Mouse (Mus musculus) B cell, adult 2 months (primary cell): Measurements from ENCODE around the gene Maml3.

ENCODE experiments used
- DNase-seq, 2 experiments: peaks; one replicate each; pipeline ENCODE4 v3.0.0; 2022

Maml3 gene

DNA sequence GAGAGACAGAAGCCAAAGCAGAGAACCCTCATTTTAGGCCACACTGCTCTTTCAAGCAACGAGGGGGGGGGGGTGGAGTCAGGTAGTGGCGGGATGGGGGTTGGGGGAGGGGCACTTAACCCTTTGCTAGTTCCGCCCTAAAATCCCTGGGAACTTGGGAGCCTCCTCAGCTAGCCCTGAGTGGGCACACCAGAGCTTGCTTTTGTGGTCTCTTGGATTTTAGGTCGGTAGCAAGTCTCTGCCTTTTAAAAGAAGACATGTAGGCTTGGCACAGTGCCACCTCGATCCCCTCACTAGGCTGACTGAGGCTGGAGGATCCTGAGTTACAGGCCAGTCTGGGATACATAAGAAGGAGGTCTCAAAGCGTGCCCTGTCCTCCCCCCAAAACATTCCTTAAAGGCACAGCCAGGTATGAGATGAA, 59.6 kb downstream of the Maml3 start:
- DNase-seq: no peak

DNA sequence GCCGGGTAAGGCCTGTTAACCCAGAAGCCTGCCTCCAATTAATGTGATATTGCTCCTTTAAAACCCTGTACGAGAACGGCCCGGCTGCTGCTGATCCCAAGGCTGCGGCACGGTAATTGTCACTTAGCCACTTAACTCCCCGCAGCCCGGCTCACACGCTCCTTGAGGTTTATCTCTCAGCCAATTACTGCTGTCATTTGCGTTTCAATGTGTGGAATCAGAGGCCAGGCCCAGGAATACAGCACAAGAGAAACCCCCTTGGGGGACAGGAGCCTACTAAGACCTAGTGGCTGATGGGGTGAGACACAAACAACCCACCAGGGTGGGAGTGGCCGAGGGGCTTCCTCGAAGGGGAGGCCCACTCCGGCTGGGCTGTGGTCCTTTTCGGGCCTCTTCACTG, 60.2 kb downstream of the Maml3 start:
- DNase-seq: no peak

DNA sequence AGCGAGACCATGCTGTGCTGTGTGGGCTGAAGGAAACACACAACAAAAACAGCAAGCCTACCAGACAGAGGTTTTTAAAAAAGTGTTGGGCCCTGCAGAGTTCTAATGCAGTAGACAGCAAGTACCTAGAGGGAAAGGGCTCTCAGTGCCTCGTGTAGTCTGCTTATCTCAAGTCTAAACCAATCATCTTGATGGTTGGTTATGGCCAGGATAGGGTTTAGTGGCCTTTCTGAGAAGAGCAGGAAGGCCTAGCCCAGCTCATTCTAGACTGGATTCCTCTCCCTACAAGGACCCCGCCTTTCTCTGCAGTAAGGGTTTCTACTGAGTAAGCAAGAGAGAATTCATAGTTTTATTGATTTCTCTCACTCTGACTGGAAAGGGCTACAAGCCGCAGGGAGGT, 61.0 kb downstream of the Maml3 start:
- DNase-seq: no peak

DNA sequence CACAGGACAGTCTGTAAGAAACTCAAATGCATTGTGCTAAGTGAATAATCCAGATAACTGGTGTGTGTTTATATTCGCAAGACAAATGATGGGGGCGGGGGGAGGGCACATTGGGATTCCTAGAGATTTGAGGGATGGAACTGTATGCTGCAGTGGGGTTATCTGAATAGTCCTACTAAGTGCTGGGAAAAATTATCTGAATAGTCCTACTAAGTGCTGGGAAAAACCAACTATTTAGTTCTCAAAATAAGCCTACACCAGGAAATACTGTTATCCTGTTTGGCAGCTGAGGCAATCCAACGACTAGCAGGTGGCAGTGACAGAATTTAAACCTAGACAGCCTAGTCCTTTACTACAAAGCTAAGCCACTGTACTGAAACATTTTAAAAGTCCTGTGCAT, 62.2 kb downstream of the Maml3 start:
- DNase-seq: no peak

DNA sequence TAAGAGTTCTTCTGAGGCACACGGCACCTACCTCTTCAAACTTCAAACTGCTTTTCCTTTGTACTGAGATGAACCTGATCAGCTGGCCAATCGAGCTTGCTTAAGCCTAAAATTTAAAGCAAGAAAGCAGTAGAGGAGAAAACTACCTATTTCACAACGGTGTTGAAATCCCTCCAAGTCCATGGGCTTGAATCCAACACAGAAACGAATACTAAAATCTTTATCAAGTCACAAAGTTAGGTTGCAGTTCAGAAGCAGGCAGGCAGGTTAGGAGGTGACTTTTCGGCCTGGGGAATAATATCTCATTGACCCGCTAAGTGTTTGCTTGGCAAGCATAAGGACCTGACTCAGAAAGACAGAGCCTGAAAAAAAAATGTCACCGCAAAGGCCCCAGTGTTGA, 64.9 kb downstream of the Maml3 start:
- no peak for DNase-seq

DNA sequence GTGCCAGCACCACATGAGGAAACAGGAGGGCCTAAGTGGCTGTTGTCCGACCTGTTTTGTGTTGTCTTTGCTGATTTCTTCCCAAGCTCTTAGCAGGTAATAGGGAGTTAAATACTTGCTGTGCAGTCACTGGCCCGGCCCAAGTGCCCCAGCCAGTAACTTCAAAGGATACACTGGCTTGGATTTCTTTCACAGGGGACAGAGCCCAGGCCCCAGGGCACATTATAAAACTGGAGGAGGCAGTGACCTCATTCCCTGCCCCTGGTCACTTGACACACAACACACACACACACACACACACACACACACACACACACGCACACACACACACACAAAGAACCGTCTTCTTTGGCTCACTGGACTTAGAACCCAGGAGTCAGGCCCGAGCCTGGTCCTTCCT, 67.6 kb downstream of the Maml3 start:
- DNase-seq: no peak

DNA sequence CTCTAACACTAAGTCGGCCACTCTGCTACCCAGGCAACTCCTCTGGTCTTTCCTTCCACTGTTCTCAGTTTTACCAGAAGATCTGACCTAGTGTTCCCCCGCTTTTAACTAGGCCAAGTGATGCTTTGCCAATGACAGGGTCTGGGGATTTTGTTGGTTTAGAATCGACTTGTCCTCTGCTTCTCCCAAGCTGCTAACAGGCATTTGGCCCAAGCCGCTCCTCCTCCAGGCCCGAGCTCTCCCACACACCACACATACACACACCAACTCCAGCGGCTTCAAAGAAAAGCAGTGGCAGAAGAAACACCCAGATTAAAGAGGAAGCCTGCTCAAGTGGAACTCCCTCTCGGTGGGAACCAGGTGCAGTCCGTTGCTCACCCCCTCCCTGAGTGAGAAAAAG, 69.5 kb downstream of the Maml3 start:
- DNase-seq: peak; percentile 10 to 21

DNA sequence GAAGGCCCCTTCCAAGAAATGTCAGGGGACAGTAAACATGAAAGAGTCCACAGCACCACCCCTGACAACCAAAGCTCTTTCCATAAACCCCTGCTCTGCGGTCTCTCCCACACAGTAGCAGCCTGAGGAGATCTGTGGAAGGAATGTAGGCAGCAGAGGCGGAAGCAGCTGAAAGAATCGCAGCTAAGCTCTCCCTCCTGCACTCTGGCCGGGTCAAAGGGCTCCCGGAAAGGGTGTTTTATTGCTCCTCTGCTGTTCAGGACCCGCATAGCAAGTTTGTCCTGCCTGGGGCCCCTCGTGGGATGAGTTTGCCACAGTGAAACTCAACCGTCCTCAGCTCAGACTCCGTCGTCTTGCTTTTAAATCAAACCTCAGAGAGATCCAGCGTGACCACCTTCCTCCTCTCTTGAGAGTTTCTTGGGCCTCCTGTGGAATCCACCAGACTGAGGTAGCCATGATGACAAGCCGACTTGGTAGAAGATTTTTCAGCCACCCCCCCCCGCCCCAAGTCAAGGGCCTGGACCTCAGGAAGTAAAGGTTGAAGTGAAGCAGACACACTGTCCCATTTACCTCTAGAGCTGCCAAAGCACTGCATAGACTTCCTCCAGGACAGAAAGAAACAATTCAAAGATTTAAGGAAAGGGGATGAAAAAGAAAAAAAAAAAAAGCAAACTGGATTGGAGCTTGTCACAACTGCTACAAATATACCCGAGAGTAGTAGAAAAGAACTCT, 70.9 kb downstream of the Maml3 start:
- no peak for DNase-seq

DNA sequence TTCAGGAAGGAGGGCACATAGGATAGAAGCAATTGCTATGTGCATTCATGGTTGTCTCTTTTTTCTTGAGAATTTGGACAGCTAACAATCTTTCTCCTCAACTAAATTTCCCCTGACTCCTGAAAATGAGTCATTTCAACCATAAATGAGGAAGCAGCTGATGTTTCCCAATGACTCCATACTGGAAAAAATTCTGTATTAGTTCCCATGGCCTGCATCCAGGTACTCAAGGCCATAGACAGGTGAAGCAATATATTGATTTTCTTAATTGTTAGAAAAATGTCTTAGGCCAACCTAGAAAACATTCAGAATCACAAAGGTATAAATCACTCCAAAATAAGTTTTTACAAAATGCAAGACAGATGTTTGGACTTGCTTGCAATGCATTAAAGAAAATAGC, 73.5 kb downstream of the Maml3 start:
- DNase-seq: no peak

DNA sequence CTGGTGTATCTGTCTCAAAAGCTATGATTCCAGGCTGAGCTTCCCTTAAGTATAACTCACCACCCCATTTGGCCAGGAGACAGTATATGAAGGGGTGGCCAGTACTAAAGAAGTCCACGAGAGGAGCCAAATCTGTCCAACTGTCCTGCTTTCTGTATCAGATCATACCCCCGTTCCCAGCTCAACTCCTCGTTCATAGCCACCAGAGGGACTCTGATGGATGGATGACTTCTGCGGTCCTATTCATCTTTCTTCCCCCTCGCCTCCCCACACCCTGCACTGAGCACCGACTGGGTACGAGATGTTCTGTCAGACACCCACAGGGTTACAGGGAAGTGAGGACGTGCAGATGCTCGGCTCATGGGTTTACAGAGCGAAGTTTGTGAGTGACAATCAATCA, 74.8 kb downstream of the Maml3 start:
- peak; percentile 37 to 39 for DNase-seq

DNA sequence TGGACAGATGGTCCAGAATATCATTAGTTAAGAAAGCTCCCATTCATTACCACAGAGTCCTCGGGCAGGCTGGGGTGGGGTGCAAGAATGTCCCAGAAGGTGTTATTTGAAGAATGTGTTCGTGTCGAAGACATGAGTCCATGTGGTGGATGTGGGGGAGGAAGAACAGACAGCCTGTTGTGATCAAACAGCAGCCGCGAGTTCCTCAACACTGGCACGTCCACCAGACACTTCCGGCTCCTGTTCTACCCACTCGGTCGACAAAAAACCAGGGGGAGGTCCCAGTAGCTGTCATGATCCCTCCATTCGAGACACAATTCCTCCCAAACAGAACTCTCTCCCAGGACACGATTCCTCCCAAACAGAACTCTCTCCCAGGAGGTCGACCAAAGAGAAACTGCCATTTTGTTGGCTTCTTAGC, 75.2 kb downstream of the Maml3 start:
- DNase-seq: peak in 1 of 2 experiments; percentile 54

DNA sequence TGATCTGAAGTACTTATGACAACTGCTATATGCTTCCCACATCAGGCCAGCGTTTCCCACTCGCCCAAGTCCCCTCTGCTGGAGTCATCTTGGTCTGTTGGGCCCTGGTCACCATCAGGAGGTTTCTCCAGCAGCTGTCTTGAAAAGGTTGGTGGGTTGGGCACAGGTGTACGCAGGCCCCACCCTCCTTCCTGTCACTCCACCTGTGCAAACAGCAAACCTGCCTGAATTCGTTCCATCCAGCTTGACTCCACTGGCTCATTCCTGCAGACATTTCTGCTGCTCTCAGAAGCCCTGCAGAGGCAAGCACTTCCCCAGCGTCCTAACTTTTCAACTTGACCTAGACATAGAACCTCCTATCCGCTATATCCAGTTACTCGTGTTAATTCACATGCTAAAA, 76.9 kb downstream of the Maml3 start:
- no peak for DNase-seq

DNA sequence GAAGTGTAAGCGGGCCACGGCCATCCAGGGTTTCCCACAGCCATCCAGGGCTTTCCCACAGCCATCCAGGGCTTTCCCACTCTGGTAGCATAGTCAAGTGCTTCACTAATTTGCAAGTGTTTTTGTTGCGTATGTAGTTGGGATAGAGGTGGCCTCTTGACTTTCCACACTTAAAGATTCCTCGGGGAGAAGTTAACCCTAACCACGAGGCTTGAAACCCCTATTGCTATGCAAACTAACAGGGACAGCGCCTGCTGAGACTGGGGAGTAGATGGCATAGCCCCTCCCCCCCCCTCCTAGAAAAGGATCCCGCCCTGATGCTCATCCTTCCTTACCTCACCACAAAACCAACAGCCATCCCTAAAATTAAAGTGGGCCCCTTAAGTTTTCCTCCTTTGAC, 82.4 kb downstream of the Maml3 start:
- no peak for DNase-seq

DNA sequence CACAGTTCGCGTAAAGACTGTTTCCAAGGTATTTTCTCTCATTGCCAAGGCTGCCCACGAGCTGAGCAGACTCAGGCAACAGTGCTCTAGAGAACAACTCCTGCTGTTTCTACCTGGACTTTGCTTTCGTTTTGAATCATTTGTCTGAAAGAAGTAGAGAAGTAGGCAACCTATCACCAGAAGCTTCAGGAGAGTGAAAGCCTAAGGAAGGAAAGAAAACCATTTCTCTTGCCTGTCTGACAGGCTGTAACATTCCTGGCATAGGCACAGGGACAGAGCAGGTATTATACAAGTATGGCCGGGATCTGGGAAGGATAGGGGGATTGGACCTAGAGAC, 86.8 kb downstream of the Maml3 start:
- no peak for DNase-seq

DNA sequence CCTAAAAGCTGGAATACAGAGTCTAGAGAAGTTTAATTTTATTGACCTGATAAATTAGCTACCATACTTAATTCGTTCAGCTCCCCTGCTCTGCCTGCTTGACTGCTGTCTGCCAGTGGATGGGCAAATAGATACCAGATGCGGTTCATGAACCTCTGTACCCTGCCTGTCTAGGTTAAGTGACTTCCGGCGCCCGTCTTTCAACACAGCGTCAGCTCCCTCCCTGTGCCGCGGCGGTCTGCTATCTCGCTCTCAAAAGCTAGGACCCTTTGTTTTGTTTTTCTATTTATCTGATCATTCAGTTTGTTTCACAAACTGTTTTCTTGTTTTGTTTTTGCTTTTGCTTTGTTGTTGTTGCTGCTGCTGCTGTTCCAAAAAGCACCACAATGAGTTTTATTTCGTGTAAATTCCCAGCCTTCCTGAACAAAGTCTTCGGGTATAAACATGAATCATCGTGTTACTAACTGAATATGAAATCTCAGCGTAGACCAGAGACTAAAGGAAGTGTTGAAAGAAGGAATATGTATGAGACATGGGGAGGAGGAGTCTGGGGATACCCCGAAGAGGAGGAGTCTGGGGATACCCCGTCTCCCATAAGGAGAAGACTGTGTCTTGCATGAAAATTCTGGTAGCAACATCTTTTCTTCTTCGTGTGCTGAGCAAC, 87.3 kb downstream of the Maml3 start:
- DNase-seq: peak in 1 of 2 experiments; percentile 16

DNA sequence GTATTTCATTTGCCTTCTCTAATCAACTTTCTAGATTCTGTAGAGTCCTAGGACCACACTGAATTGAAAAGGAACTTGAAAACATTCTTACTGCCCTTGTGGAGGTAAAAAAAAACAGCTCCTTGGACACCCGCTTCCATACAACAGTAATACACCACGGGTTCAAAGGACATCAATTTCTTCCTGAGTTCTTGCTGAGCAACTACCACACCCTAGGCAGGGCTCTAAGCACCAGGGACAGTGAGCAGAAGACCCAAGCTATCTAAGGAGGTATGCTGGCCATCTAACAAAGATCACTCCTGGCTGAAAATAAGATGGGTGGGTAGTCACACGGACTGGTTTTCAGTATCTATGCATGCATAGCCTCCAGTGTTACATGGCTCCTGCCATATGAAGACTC, 88.7 kb downstream of the Maml3 start:
- no peak for DNase-seq

DNA sequence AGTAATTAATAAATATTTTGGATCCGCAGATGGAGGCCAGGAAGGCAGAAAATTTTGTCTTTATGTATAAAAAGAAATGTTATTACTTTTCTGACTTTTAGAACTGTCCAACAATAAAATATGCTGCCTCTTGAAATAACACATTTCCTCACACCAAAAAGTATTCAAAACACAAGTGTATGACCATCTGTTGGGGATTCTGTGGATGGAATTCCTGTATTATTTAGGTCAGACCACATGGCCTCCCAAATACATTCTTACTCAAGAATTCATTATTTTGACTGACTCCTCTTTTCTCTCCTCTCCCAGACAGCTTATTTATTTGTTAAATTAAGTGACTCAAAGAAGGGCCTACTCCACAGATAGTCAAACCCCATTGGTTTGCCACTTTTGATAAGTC, 89.3 kb downstream of the Maml3 start:
- no peak for DNase-seq

DNA sequence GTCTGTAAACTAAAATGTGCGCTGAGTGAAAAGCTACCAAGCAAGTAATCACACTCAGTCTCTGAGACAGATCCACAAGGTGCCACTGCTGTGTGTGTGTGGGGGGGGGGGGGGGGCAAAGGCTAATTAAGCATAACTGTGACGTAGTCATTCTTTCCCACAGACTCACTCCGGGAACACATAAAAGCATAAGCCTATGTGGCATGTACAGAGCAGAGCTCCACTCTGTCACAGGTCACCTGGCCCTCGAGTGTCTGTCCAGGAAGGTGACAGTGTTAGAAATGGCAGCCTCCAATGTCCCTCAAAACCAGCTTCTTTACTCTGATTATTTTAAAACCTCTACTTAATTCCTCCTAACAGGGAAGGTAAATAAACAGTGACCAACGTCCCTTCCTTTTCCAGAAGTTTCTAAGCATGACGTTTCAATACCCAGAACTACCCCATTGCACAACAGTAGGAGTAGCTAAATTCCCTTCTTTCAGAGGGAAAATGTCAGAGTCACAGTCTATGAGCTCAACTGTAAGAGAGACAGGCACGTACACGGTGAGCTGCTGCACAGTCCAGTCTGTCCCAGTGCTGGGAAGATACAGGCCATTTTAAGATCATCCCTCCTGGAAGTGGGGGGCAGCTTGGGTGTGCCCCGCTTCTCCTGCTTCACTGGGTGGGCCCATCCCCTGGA, 93.7 kb downstream of the Maml3 start:
- DNase-seq: no peak

DNA sequence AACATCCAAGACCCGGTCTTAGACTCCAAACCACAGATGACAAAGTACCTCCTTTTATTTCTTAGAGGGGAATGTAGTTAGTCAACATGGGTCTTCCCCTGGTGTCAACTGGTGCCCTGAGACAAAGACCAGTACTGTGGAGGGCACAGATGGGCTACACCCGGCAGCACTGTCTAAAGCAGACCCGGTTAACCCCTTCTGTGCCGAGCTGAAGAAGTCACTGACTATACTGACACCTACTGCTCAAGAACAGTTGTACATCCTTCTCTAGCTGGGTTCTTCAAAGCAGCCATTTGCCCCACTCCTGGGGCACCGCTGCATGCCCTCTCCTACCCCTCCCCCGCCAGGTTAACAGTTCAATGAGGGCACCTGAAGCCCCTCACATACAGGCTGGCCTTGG, 95.6 kb downstream of the Maml3 start:
- DNase-seq: peak; percentile 61 to 66

DNA sequence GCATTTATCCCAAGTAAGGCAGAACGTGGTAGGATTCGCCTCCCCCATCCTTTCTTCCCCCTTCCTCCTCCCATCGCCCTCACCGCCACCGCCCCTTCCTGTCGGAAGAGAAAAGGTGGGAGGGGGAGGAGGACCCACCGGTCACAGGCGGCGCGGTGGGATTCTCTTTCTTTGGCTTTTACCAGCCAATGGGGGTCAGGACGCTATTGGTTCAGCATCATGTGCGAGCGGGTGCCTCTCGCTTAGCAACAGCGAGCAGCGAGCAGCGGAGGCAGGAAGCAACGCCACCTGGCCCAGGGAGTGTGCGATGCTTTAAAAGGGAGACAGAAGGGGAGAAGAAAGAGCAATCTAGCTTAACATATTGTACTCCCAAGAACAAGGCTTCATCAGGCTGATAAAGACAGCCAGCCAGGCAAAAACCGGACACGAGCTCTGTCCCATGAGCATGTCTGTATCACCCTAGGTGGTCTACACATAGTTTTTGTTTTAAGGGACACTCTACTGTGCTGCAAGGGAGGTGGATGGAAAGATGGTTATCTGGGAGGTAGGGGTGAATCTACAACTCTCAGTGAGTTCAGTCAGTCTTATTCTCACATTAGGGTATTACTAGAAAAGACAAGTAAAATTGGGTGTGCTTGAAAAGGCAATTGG, 97.1 kb downstream of the Maml3 start:
- peak; percentile 77 to 78 for DNase-seq

DNA sequence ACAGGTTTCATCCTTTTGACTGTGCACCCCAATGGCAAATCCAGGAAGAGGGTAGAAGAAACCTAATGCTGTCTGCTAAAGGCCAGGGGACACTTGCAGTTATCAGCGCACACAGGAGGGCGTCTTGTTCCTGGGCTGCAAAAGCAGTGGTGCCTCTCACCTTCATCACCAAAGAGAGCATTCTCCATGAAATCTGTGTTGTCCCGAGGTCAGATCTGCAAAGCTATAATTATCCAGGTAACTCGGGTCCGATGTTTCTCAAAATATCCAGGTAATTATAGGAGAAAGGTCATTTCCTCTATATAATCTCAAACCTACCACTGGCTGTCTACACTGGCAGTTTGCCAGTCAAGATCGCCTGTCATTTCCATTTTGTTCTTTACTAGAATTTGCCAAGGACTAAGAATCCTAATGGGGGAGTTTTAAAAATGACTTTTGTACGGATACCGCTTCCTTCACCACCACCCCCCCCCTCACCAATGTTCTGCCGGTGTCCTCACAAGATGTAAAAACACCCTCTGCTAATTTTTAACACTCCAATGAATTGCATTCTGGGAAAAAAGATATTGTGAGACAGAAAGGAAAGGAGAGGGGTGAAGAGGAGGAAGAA, 98.0 kb downstream of the Maml3 start:
- peak in 1 of 2 experiments; percentile 12 for DNase-seq

DNA sequence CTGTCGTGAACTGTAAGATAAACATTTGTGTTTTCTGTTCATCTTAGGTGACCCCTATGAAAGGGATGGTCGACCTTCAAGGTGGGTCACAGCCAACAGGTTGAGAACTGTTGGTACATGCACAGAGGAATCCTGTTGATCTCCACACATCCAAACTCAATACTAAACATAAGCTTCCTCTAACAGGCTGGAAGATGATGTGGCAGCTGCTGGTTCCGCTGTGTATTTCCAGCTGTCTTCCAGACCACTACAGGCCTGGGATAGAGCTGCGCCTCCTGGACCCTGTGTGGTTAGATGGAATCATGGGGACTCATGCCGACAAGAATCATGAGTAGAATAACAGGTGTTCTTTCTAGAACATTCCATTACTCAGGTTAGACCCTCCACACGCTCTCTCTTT, 101.2 kb downstream of the Maml3 start:
- no peak for DNase-seq

DNA sequence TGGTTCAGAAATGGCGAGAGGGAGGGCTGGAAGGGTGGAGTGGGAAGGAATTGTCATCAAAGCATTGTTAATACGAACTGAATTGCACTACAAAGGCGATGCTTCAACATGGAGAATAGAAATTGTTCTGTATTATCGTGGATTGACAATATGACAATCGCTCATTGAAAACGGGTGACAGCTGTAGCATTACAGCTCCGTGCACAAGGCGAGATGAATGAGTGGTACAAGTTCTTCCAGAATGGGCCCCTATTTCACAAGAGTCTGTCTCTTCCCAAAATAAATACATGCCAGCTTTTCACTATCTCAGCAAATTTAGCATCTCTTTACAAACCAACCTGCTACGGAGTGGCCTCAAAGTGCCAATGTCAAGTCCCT, 103.4 kb downstream of the Maml3 start:
- no peak for DNase-seq
